Mouse (Mus musculus) liver, embryonic 16.5 days (tissue): Measurements from ENCODE around the gene Lingo4. TPM values are rescaled to one million over a fixed set of nuclear protein-coding genes. Genes with fewer than 3 reads are reported as not detected.
A peak's percentile ranks its signal among the peaks of the same experiment; 100 is the strongest.

ENCODE experiments used
- ATAC-seq: fragments of 200-750 bp; cut with Nextera tagmentation; 2 replicates; pipeline ENCODE4 v1.8.0; 2017; ENCODE audit warnings: low read depth, mild to moderate bottlenecking, moderate number of reproducible peaks, moderate library complexity
- H3K27ac ChIP-seq: fragments of 300-500 bp; sonication (generic); 2 replicates; pipeline ENCODE4 v1.5.1; 2014; ENCODE audit warnings: mild to moderate bottlenecking, low read length
- H3K27me3 ChIP-seq: fragments of 300-500 bp; sonication (generic); 2 replicates; pipeline ENCODE4 v1.6.1; 2014; ENCODE audit warnings: low read depth, low read length, mixed read lengths; ENCODE audit not compliant: control insufficient read depth, insufficient read depth
- H3K36me3 ChIP-seq: fragments of 300-500 bp; sonication (generic); 2 replicates; pipeline ENCODE4 v1.6.1; 2014; ENCODE audit warnings: mild to moderate bottlenecking; ENCODE audit not compliant: control insufficient read depth, insufficient read depth
- H3K4me1 ChIP-seq: fragments of 300-500 bp; sonication (generic); 2 replicates; pipeline ENCODE4 v1.6.1; 2014; ENCODE audit warnings: low read depth, low read length, mixed read lengths; ENCODE audit not compliant: control insufficient read depth
- H3K4me2 ChIP-seq: fragments of 300-500 bp; sonication (generic); 2 replicates; pipeline ENCODE4 v1.6.1; 2014; ENCODE audit warnings: low read depth, low read length, mixed read lengths
- H3K4me3 ChIP-seq: fragments of 300-500 bp; sonication (generic); 2 replicates; pipeline ENCODE4 v1.5.1; 2014; ENCODE audit warnings: low read depth, mild to moderate bottlenecking, low read length
- H3K9ac ChIP-seq: fragments of 300-500 bp; sonication (generic); 2 replicates; pipeline ENCODE4 v1.6.1; 2014; ENCODE audit warnings: low read depth, low read length
- H3K9me3 ChIP-seq: fragments of 300-500 bp; sonication (generic); replicated peaks from 2 replicates; pipeline ENCODE4 v1.6.1; 2016; ENCODE audit warnings: low read length; ENCODE audit not compliant: control insufficient read depth
- WGBS: fragments of 180-500 bp; shearing (Covaris S2); extraction: QIAGEN DNeasy Blood & Tissue Kit; methylation state at CpG from one replicate; pipeline ENCODE4 v1.1.7; 2014; ENCODE audit not compliant: insufficient replicate concordance; 5-methylcytosine and 5-hydroxymethylcytosine counted together
- polyA plus RNA-seq: library from polyadenylated mRNA; unstranded; fragments of >200 nt; fragmentation: Nextera tagmentation; extraction: Ambion mirVana; gene quantifications from 2 replicates; pipeline ENCODE4 v1.2.1, GENCODE M21; 2015

The Lingo4 gene
- polyA plus RNA-seq, 1 experiment from 2014 or later = 0.06 TPM

- WGBS = 8% methylated on average over 52 of the region's 52 CpGs
- Histone ChIP-seq H3K27ac (no peak within 1 kb of the TSS), H3K4me2 (peak within 1 kb of the TSS; percentile 85)
These were observed 14.8 kb downstream of the Lingo4 start, which contains the start of gene Tdrkh for GRCm38 (mm10) chr3:94413031-94413679. Tdrkh (plus strand) TSS chr3:94413273.

GRCm38 (mm10) chr3:94430980-94431379 is 32.7 kb downstream of the Lingo4 start:
- no peak overlapping the region for H3K9ac ChIP-seq
- no peak overlapping the region for H3K27ac ChIP-seq
- H3K4me2 ChIP-seq = no peak overlapping the region
- ATAC-seq = no peak
- H3K27me3 ChIP-seq = no peaks in the 10 kb centered on the region
- H3K4me1 ChIP-seq = no peaks in the 10 kb centered on the region; the same call in 1 of the 2 replicates
- WGBS = 12% methylated on average over 2 of the region's 2 CpGs
- H3K4me3 ChIP-seq = no peak overlapping the region
- no peaks in the 10 kb centered on the region for H3K36me3 ChIP-seq
- no peaks in the 10 kb centered on the region for H3K9me3 ChIP-seq

More at GRCm38 (mm10) chr3:94413031-94413679, 14.8 kb downstream of the Lingo4 start, which contains the start of gene Tdrkh:
- Histone ChIP-seq H3K4me1 (peaks cover 7% of the 10 kb centered on the region), H3K4me3 (peak within 1 kb of the TSS; percentile 65), H3K27me3 (no peaks in the 10 kb centered on the region), H3K9me3 (no peaks in the 10 kb centered on the region), H3K9ac (peak within 1 kb of the TSS; percentile 59), H3K36me3 (no peaks in the 10 kb centered on the region)
- peak; percentile 98 for ATAC-seq

GRCm38 (mm10) chr3:94434305-94434704 is 36.0 kb downstream of the Lingo4 start:
- peak overlapping the region; percentile 76 for H3K27ac ChIP-seq
- ATAC-seq = peak; percentile 66
- WGBS = 63% methylated on average over 2 of the region's 2 CpGs

GRCm38 (mm10) chr3:94436420-94436819 is 38.1 kb downstream of the Lingo4 start:
- ATAC-seq = no peak
- H3K9me3 ChIP-seq = no peaks in the 10 kb centered on the region
- no peaks in the 10 kb centered on the region; the same call in 1 of the 2 replicates for H3K4me1 ChIP-seq
- no peaks in the 10 kb centered on the region for H3K36me3 ChIP-seq
- no peak overlapping the region for H3K4me2 ChIP-seq
- WGBS = 72% methylated on average over 9 of the region's 9 CpGs
- no peak overlapping the region for H3K9ac ChIP-seq
- H3K27ac ChIP-seq = no peak overlapping the region
- no peak overlapping the region for H3K4me3 ChIP-seq
- peaks cover 6% of the 10 kb centered on the region for H3K27me3 ChIP-seq

More at GRCm38 (mm10) chr3:94434305-94434704, 36.0 kb downstream of the Lingo4 start:
- Histone ChIP-seq H3K4me2 (no peak overlapping the region), H3K36me3 (no peaks in the 10 kb centered on the region), H3K27me3 (no peaks in the 10 kb centered on the region), H3K9me3 (no peaks in the 10 kb centered on the region), H3K9ac (no peak overlapping the region), H3K4me1 (no peaks in the 10 kb centered on the region; the same call in 1 of the 2 replicates), H3K4me3 (no peak overlapping the region)

GRCm38 (mm10) chr3:94441182-94441581 is 42.9 kb downstream of the Lingo4 start:
- H3K27ac ChIP-seq = no peak overlapping the region
- H3K36me3 ChIP-seq = peaks cover 8% of the 10 kb centered on the region
- ATAC-seq = no peak
- WGBS = 34% methylated on average over 3 of the region's 3 CpGs
- no peak overlapping the region for H3K9ac ChIP-seq
- H3K9me3 ChIP-seq = no peaks in the 10 kb centered on the region
- H3K4me2 ChIP-seq = no peak overlapping the region
- H3K4me1 ChIP-seq = peaks cover 9% of the 10 kb centered on the region
- no peak overlapping the region for H3K4me3 ChIP-seq
- peaks cover 6% of the 10 kb centered on the region for H3K27me3 ChIP-seq

- Histone ChIP-seq H3K27ac (peak within 1 kb of the TSS; percentile 61), H3K9ac (peak within 1 kb of the TSS; percentile 93), H3K36me3 (peaks cover 18% of the 10 kb centered on the region), H3K9me3 (no peaks in the 10 kb centered on the region), H3K4me1 (peaks cover 9% of the 10 kb centered on the region), H3K27me3 (peaks cover 6% of the 10 kb centered on the region), H3K4me2 (peak within 1 kb of the TSS; percentile 89), H3K4me3 (peak within 1 kb of the TSS; percentile 93)
- peak; percentile 99 for ATAC-seq
- whole genome bisulfite sequencing = under 1% methylated on average over 38 of the region's 39 CpGs
These were observed 44.8 kb downstream of the Lingo4 start, which contains the start of gene Mrpl9 for GRCm38 (mm10) chr3:94442951-94443596. Mrpl9 (plus strand) TSS chr3:94443318.

GRCm38 (mm10) chr3:94443597-94443964 is 45.3 kb downstream of the Lingo4 start, which contains the start of gene Oaz3:
Oaz3 (minus strand) TSS chr3:94443915.
- Histone ChIP-seq H3K9me3 (no peaks in the 10 kb centered on the region), H3K4me3 (peak within 1 kb of the TSS; percentile 93), H3K27me3 (peaks cover 6% of the 10 kb centered on the region), H3K36me3 (peaks cover 21% of the 10 kb centered on the region), H3K4me1 (peaks cover 9% of the 10 kb centered on the region), H3K9ac (peak within 1 kb of the TSS; percentile 93), H3K27ac (peak within 1 kb of the TSS; percentile 61), H3K4me2 (peak within 1 kb of the TSS; percentile 89)
- WGBS = 1% methylated on average over 24 of the region's 24 CpGs
- ATAC-seq = peak; percentile 57

GRCm38 (mm10) chr3:94449377-94449776 is 51.1 kb downstream of the Lingo4 start:
- no peak for ATAC-seq
- Histone ChIP-seq H3K27ac (no peak overlapping the region), H3K9ac (no peak overlapping the region), H3K4me1 (peaks cover 5% of the 10 kb centered on the region), H3K36me3 (peaks cover 21% of the 10 kb centered on the region), H3K27me3 (no peaks in the 10 kb centered on the region), H3K4me3 (no peak overlapping the region), H3K9me3 (no peaks in the 10 kb centered on the region), H3K4me2 (no peak overlapping the region)
- WGBS = 71% methylated on average over 2 of the region's 2 CpGs
